Mouse (Mus musculus) heart, embryonic 13.5 days (tissue): Measurements from ENCODE around the gene Pacsin1. TPM values are rescaled to one million over a fixed set of nuclear protein-coding genes. Genes with fewer than 3 reads are reported as not detected.
A peak's percentile ranks its signal among the peaks of the same experiment; 100 is the strongest.

Experiments
- ATAC-seq: fragments of 200-750 bp; cut with Nextera tagmentation; 2 replicates; pipeline ENCODE4 v1.8.0; 2017; ENCODE audit warnings: moderate TSS enrichment; ENCODE audit not compliant: insufficient number of reproducible peaks, low FRiP score, low TSS enrichment; ENCODE audit errors: extremely low read depth
- H3K27ac ChIP-seq: fragments of 300-500 bp; sonication (generic); replicated peaks from 2 replicates; pipeline ENCODE4 v1.5.1; 2015; ENCODE audit warnings: moderate library complexity, mild to moderate bottlenecking, inconsistent platforms
- H3K27me3 ChIP-seq: fragments of 300-500 bp; sonication (generic); replicated peaks from 2 replicates; pipeline ENCODE4 v1.6.1; 2015; ENCODE audit warnings: mild to moderate bottlenecking, inconsistent platforms
- H3K36me3 ChIP-seq: fragments of 300-500 bp; sonication (generic); 2 replicates; pipeline ENCODE4 v1.6.1; 2015; ENCODE audit warnings: mild to moderate bottlenecking, inconsistent platforms
- H3K4me1 ChIP-seq: fragments of 300-500 bp; sonication (generic); 2 replicates; pipeline ENCODE4 v1.6.1; 2015; ENCODE audit warnings: inconsistent platforms
- H3K4me2 ChIP-seq: fragments of 300-500 bp; sonication (generic); 2 replicates; pipeline ENCODE4 v1.6.1; 2015; ENCODE audit warnings: inconsistent platforms, mild to moderate bottlenecking, moderate library complexity
- H3K4me3 ChIP-seq: fragments of 300-500 bp; sonication (generic); 2 replicates; pipeline ENCODE4 v1.5.1; 2015; ENCODE audit warnings: moderate library complexity, mild to moderate bottlenecking, inconsistent platforms
- H3K9ac ChIP-seq: fragments of 300-500 bp; sonication (generic); 2 replicates; pipeline ENCODE4 v1.6.1; 2015; ENCODE audit warnings: inconsistent platforms, mild to moderate bottlenecking, moderate library complexity
- H3K9me3 ChIP-seq: fragments of 300-500 bp; sonication (generic); 2 replicates; pipeline ENCODE4 v1.6.1; 2016; ENCODE audit warnings: inconsistent platforms
- WGBS: fragments of 180-500 bp; shearing (Covaris S2); methylation state at CpG from one replicate; pipeline ENCODE4 v1.1.7; 2015; ENCODE audit warnings: mixed read lengths; 5-methylcytosine and 5-hydroxymethylcytosine counted together
- polyA plus RNA-seq: library from polyadenylated mRNA; unstranded; fragments of >200 nt; fragmentation: Nextera tagmentation; extraction: Ambion mirVana; gene quantifications from 2 replicates; pipeline ENCODE4 v1.2.1, GENCODE M21; 2015

Gene Pacsin1
- polyA plus RNA-seq, 1 experiment from 2014 or later = 1.4 TPM

DNA sequence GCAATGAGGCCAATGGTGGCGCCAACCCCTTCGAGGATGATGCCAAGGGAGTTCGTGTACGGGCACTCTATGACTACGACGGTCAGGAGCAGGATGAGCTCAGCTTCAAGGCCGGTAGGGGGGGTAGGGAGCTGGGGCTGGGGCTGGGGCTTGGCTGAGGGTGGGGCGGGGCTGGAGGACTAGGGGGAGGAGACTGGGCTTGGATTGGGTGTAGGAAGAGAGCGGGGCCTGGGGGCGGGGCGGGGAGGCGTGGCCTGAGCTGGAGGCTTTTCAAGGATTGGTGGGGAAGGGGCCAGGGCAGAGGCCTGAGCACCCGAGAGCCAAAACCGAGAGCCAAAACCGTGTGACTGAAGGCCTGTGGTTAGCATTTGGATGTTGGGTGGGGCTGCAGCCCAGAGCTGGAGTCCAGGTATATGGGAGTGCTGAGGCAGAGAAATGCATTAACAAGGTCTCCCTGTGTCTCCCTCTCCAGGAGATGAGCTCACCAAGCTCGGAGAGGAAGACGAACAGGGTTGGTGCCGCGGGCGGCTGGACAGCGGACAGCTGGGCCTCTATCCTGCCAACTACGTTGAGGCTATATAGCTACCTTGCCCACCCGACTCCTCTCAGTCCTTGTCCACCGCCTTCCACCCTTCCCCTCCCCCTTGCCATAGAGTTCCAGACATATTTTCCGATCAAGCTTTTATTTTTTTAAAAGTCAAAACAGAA is 52.8 kb downstream of the Pacsin1 start:
- Histone ChIP-seq H3K9ac (peak overlapping the region; percentile 61; the same call in 1 of the 2 replicates), H3K4me3 (peak overlapping the region; percentile 42), H3K27ac (no peak overlapping the region), H3K4me1 (peaks cover 14% of the 10 kb centered on the region), H3K9me3 (0 out of 2 replicates have a peak, but pooled peaks cover 6% of the 10 kb centered on the region), H3K36me3 (no peaks in the 10 kb centered on the region), H3K27me3 (peaks cover 69% of the 10 kb centered on the region), H3K4me2 (peak overlapping the region; percentile 64)
- ATAC-seq = peak; percentile 52; the same call in 1 of the 2 replicates
- WGBS = 2% methylated on average over 24 of the region's 25 CpGs

DNA sequence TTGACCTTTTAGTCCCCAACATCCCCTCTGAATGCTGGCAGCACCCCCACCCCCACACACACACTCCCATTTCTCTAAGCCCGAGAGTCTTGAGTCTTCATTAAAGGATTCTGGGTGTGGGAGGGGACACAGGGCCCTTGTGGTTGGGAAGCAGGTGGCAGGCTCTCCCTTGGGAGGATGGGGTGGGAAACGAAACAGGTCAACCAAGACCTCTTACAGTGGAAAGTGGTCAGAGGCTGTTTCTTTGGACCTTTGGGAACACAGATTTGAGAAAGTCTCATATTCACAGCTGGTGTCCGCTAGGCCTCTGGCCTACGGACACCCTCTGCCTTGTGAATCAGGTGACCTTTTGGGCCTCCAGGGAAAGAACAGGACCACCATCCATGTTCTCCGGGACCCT is 54.3 kb downstream of the Pacsin1 start:
- no peak for ATAC-seq

DNA sequence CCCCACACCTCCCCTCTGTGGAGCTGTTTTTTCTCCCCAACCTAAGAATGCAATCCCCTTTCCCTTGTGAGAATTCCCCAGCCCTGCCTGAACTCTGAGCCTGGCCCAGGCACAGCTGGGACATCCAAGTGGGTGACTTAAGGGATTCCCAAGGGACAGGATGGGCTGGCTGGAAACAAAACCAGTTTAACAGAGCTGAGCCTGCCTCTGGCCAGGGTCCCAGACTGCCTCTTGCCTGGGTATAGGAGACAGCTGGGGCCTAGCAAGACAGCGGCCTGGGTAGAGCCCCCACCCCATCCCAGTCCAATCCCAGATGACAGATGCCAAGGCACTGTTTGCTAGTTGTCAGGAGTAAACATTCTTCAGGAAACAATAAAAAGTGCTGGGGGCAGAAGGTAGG is 57.5 kb downstream of the Pacsin1 start:
- no peak overlapping the region for H3K4me3 ChIP-seq
- H3K27ac ChIP-seq = no peak overlapping the region
- H3K36me3 ChIP-seq = no peaks in the 10 kb centered on the region
- H3K27me3 ChIP-seq = peaks cover 63% of the 10 kb centered on the region
- H3K4me1 ChIP-seq = peaks cover 18% of the 10 kb centered on the region
- ATAC-seq = no peak
- H3K9ac ChIP-seq = no peak overlapping the region
- H3K9me3 ChIP-seq = no peaks in the 10 kb centered on the region
- H3K4me2 ChIP-seq = no peak overlapping the region
- 75% methylated on average over 1 of the region's 1 CpGs for WGBS

More for the DNA sequence above, 54.3 kb downstream of the Pacsin1 start:
- no peak overlapping the region for H3K27ac ChIP-seq
- peaks cover 73% of the 10 kb centered on the region for H3K27me3 ChIP-seq
- H3K9ac ChIP-seq = no peak overlapping the region
- H3K4me3 ChIP-seq = no peak overlapping the region
- WGBS = 73% methylated on average over 5 of the region's 5 CpGs
- H3K4me2 ChIP-seq = no peak overlapping the region
- peaks cover 14% of the 10 kb centered on the region for H3K4me1 ChIP-seq
- 0 out of 2 replicates have a peak, but pooled peaks cover 6% of the 10 kb centered on the region for H3K9me3 ChIP-seq
- no peaks in the 10 kb centered on the region for H3K36me3 ChIP-seq

DNA sequence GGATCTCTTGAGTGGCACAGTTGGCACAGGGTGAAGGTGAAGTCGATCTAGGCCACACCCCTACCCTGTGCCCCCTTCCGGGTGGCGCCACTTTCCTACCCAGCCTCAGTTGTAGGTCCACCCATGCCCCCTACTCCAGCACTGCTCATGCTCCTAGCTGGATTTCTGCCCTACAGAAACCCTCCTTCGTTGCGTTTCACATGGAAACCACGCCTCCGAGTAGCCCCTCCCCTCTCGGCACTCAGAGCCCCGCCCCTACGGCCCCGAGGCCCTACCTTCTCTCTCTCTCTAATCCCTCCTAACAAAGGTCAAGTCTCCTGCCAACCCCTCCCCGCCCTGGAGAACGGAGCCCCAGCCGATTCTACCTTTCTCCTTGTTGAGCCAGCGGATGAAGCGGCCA is 61.5 kb downstream of the Pacsin1 start:
- Histone ChIP-seq H3K36me3 (no peaks in the 10 kb centered on the region), H3K27ac (no peak overlapping the region), H3K27me3 (peaks cover 60% of the 10 kb centered on the region), H3K4me2 (peak overlapping the region; percentile 61), H3K4me3 (peak overlapping the region; percentile 36), H3K9me3 (no peaks in the 10 kb centered on the region), H3K4me1 (peaks cover 8% of the 10 kb centered on the region), H3K9ac (peak overlapping the region; percentile 37; the same call in 1 of the 2 replicates)
- ATAC-seq = 0 out of 2 replicates have a peak, but pooled peaks have one; percentile 16
- WGBS = 3% methylated on average over 15 of the region's 16 CpGs

DNA sequence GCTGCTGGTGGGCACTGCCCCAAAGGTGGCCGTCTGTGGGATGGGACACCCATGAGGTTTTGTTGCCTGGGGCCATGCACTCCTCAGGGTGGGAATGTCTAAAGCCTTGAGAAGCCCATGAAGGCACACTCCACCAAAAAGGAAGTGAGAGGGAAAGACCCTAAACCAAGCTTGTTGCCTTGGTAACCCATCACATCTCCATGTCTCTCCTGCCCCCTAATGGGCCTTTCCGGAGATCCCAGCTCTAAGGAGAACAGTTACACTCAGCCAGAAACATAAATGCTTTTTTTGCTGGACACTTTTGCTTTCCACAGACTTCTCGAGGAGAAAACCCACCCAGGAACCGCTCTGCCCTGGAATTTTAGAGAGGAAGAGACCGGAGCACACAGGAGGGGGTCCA is 62.9 kb downstream of the Pacsin1 start:
- H3K27ac ChIP-seq = no peak overlapping the region
- peaks cover 8% of the 10 kb centered on the region for H3K4me1 ChIP-seq
- H3K9ac ChIP-seq = no peak overlapping the region
- H3K27me3 ChIP-seq = peaks cover 65% of the 10 kb centered on the region
- H3K4me3 ChIP-seq = no peak overlapping the region
- WGBS = 53% methylated on average over 5 of the region's 5 CpGs
- no peak for ATAC-seq
- no peak overlapping the region for H3K4me2 ChIP-seq
- no peaks in the 10 kb centered on the region for H3K36me3 ChIP-seq
- H3K9me3 ChIP-seq = no peaks in the 10 kb centered on the region

DNA sequence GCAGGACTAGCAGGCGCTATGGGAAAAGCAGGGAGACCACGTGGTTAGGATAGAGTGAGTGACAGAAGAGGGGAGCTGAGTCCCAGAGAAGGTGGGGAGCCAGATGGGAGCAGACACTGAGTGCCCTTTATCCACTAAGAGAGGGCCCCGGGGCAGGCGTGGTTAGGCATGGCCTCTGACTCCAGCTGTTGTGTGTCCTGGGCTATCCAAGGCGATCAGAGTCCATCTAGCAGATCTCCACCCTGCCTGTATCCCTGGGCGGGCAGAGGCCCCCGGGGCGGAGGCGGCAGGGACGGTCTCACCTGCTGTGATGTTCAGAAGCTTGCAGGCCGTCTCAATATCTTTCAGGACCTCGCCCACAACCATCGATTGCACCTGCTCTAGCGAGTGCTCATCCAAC is 64.4 kb downstream of the Pacsin1 start:
- no peak overlapping the region for H3K9ac ChIP-seq
- H3K4me1 ChIP-seq = peaks cover 8% of the 10 kb centered on the region
- H3K27ac ChIP-seq = no peak overlapping the region
- H3K36me3 ChIP-seq = no peaks in the 10 kb centered on the region
- no peak overlapping the region for H3K4me3 ChIP-seq
- WGBS = 59% methylated on average over 14 of the region's 14 CpGs
- ATAC-seq = no peak
- H3K27me3 ChIP-seq = peaks cover 70% of the 10 kb centered on the region
- H3K4me2 ChIP-seq = no peak overlapping the region
- no peaks in the 10 kb centered on the region for H3K9me3 ChIP-seq

DNA sequence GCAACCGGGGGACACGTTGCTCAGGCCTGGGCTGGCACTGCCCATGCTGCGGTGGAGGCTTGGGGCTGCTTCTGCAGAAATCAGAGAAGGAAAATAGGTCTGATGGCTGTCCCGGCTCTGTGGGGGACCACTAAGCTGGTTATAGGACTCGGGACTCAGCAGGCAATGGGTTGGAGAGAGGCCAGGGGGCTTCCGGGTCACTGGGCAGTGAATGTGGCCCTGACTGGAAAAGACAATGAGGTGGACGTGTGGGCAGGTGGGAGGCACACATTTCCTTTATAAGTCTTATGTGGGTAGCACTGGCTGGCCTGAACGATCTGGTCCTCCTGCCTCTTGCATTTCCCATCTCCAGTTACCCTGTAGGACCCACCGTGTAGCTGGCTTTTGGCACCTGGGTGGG is 65.0 kb downstream of the Pacsin1 start:
- Histone ChIP-seq H3K4me2 (no peak overlapping the region), H3K9me3 (no peaks in the 10 kb centered on the region), H3K4me1 (peaks cover 15% of the 10 kb centered on the region), H3K36me3 (no peaks in the 10 kb centered on the region), H3K9ac (no peak overlapping the region), H3K27ac (no peak overlapping the region), H3K27me3 (peaks cover 76% of the 10 kb centered on the region), H3K4me3 (no peak overlapping the region)
- no peak for ATAC-seq
- 47% methylated on average over 9 of the region's 9 CpGs for WGBS

DNA sequence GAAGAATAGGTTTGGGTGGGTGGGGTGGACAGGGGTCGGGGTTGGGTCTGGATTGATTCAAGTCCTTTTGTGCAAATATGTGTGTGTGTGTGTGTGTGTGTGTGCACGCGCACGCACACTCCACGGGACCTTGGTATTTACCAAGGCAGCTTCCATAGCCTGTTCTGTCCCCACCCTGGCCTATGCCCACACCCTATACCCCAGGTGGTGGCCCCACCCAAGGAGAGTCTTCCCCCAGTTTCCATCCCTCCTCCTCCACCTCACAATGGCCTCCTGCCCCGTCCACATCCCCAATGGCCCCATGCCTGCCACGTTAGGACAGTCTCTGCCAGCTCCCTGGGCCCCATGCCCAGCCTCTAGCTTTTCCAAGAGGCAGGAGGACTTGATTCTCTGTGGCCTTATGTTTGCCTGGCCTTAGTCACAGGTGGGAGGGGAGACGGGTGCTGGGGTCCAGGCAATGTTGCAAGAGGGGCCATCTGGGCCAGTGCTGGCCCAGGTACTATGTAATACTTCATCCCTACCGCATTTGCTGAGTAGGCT is 65.9 kb downstream of the Pacsin1 start:
- WGBS = 75% methylated on average over 9 of the region's 9 CpGs
- Histone ChIP-seq H3K9me3 (no peaks in the 10 kb centered on the region), H3K4me1 (peaks cover 20% of the 10 kb centered on the region), H3K9ac (no peak overlapping the region), H3K4me2 (no peak overlapping the region), H3K27ac (no peak overlapping the region), H3K4me3 (no peak overlapping the region), H3K36me3 (no peaks in the 10 kb centered on the region), H3K27me3 (peaks cover 81% of the 10 kb centered on the region)
- no peak for ATAC-seq

DNA sequence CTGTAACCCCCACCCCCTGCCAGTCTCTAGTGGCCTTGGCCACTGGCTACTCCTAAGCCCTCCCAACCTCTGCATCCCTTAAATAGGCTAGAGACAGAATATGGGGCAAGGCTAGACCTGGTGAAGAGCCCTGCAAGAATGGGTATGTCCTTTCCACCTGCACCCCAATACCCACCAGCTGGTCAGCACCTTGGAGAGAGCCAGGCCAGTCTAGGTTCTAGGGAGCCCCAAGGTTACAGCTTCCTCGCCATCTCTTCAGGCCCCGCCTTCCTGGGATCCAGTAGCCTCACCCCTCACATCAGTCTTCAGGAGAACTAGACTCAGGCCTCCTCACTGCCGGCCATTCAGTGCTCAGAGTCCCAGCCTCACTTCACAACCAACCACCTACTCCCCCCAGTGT is 69.0 kb downstream of the Pacsin1 start:
- ATAC-seq = no peak
- Histone ChIP-seq H3K4me1 (peaks cover 12% of the 10 kb centered on the region), H3K9ac (no peak overlapping the region), H3K4me2 (no peak overlapping the region), H3K27me3 (peaks cover 53% of the 10 kb centered on the region), H3K36me3 (no peaks in the 10 kb centered on the region), H3K4me3 (no peak overlapping the region), H3K27ac (no peak overlapping the region), H3K9me3 (no peaks in the 10 kb centered on the region)
- 15% methylated on average over 3 of the region's 3 CpGs for WGBS

DNA sequence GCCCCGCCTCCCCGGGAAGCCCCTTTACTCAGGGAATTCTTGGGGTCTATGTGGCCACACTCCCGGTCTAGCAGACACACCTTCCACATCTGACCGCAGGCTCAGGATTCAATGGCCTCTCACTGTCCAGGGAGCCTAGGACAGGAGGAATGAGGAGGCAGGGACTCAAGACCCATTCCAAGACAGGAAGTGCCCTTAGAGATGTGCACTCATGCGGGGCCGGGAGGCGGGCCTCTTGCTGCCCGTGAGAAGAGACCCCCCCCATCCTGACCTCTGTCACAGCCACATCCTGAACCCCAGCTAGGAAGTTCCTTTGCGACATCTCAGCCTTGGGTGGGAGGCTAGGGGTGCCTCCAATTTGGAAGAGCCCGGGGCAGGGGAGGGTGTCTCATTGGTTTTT is 69.7 kb downstream of the Pacsin1 start:
- Histone ChIP-seq H3K27ac (no peak overlapping the region), H3K27me3 (peaks cover 46% of the 10 kb centered on the region), H3K36me3 (no peaks in the 10 kb centered on the region), H3K4me3 (no peak overlapping the region), H3K4me2 (no peak overlapping the region), H3K4me1 (peaks cover 12% of the 10 kb centered on the region), H3K9me3 (no peaks in the 10 kb centered on the region), H3K9ac (no peak overlapping the region)
- ATAC-seq = no peak
- 45% methylated on average over 10 of the region's 10 CpGs for WGBS

DNA sequence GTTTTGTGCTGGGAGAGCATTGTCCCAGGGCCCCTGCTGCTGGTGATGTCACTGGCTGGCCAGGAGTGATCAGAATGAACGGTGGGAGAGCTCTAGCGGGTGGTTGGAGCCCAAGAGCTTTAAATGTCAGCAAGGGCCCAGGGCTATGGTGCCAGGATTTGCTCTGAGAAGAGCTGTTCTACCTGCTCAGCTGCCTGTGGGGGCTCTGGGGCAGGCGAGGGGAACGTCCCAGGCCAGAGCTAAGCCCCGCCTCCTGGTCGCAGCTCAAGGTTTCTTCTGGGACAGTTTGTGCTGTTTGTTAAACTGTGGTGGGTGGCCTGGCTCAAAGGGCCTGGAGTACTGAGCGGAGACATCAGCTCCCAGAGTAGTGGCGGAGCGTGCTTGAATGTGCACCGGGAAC is 70.1 kb downstream of the Pacsin1 start:
- peaks cover 42% of the 10 kb centered on the region for H3K27me3 ChIP-seq
- no peaks in the 10 kb centered on the region for H3K36me3 ChIP-seq
- H3K4me2 ChIP-seq = no peak overlapping the region
- ATAC-seq = no peak
- 18% methylated on average over 10 of the region's 10 CpGs for WGBS
- no peaks in the 10 kb centered on the region for H3K9me3 ChIP-seq
- H3K27ac ChIP-seq = no peak overlapping the region
- peaks cover 12% of the 10 kb centered on the region for H3K4me1 ChIP-seq
- H3K4me3 ChIP-seq = no peak overlapping the region
- no peak overlapping the region for H3K9ac ChIP-seq

DNA sequence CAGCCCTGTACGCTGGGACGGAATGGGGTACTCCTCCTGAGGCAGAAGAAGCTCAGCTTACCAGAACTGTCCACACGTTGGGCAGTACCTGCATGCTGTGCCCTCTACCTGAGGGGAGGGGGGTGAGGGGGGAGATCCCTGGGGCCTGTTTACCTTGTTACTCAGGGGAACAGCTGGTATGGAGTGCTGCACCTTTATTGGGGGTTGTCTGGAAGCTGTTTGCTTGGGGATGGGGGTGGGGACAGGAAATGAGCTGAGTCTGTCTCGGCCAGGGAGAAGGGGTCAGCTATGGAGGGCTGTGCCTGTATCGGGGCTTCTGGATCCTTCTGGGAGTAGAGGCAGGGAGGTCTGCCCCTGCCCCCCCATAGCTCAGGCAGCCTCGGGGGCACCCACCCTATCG is 71.2 kb downstream of the Pacsin1 start:
- peaks cover 12% of the 10 kb centered on the region for H3K4me1 ChIP-seq
- no peak for ATAC-seq
- H3K9ac ChIP-seq = no peak overlapping the region
- no peak overlapping the region for H3K27ac ChIP-seq
- no peaks in the 10 kb centered on the region for H3K36me3 ChIP-seq
- H3K27me3 ChIP-seq = peaks cover 40% of the 10 kb centered on the region
- WGBS = 46% methylated on average over 7 of the region's 7 CpGs
- H3K9me3 ChIP-seq = no peaks in the 10 kb centered on the region
- no peak overlapping the region for H3K4me2 ChIP-seq
- H3K4me3 ChIP-seq = no peak overlapping the region
